Comparison of ENCODE assay signal across 8 mouse cellular contexts in genomic region chr8:34688396-34689048, GRCm38 (mm10).
DNase-seq lines count a peak whose midpoint lies in the region; ATAC-seq and TF ChIP-seq lines count a peak whose summit lies in the region.

No protein-coding gene starts in this region.

- H3K4me1 ChIP-seq in heart, embryonic 13.5 days: peaks cover 10% of the 10 kb centered on the region
- H3K4me1 ChIP-seq in limb, embryonic 15.5 days: peaks cover 6% of the 10 kb centered on the region
- H3K4me1 ChIP-seq in stomach, postnatal 0 days (replicated peaks; ENCODE audit: control insufficient read depth, insufficient read depth): no peaks in the 10 kb centered on the region

- peak overlapping the region; percentile 42; the same call in 1 of the 2 replicates for H3K4me3 ChIP-seq in heart, embryonic 13.5 days
- H3K4me3 ChIP-seq in limb, embryonic 15.5 days: peak overlapping the region; percentile 22
- no peak overlapping the region for H3K4me3 ChIP-seq in stomach, postnatal 0 days (ENCODE audit: low read depth, low read length)

- H3K4me2 ChIP-seq in heart, embryonic 13.5 days: peak overlapping the region; percentile 70
- peak overlapping the region; percentile 44 for H3K4me2 ChIP-seq in limb, embryonic 15.5 days
- no peak overlapping the region for H3K4me2 ChIP-seq in stomach, postnatal 0 days (replicated peaks; ENCODE audit: low read depth)

- H3K27ac ChIP-seq in heart, embryonic 13.5 days (replicated peaks): no peak overlapping the region
- no peak overlapping the region for H3K27ac ChIP-seq in limb, embryonic 15.5 days
- no peak overlapping the region for H3K27ac ChIP-seq in stomach, postnatal 0 days (replicated peaks)

- H3K9me3 ChIP-seq in heart, embryonic 13.5 days: no peaks in the 10 kb centered on the region
- no peaks in the 10 kb centered on the region for H3K9me3 ChIP-seq in limb, embryonic 15.5 days
- H3K9me3 ChIP-seq in stomach, postnatal 0 days (ENCODE audit: control insufficient read depth, low read length): no peaks in the 10 kb centered on the region

- WGBS in heart, embryonic 13.5 days: 75% methylated on average over 20 of the region's 20 CpGs
- WGBS in limb, embryonic 15.5 days: 50% methylated on average over 20 of the region's 20 CpGs
- 66% methylated on average over 20 of the region's 20 CpGs for WGBS in stomach, postnatal 0 days

- H3K36me3 ChIP-seq in heart, embryonic 13.5 days: no peaks in the 10 kb centered on the region
- no peaks in the 10 kb centered on the region for H3K36me3 ChIP-seq in limb, embryonic 15.5 days
- no peaks in the 10 kb centered on the region for H3K36me3 ChIP-seq in stomach, postnatal 0 days (ENCODE audit: control insufficient read depth, insufficient read depth, low read length)

- H3K27me3 ChIP-seq in heart, embryonic 13.5 days (replicated peaks): peaks cover 49% of the 10 kb centered on the region
- no peaks in the 10 kb centered on the region for H3K27me3 ChIP-seq in limb, embryonic 15.5 days
- no peaks in the 10 kb centered on the region for H3K27me3 ChIP-seq in stomach, postnatal 0 days (ENCODE audit: control insufficient read depth, insufficient read depth, low read length)

- TF ChIP-seq EP300 in stomach, postnatal 0 days (optimal IDR thresholded peaks at IDR 0.05): no peak

- no peak for DNase-seq in heart, postnatal 10 days
- DNase-seq in right cerebral cortex, postnatal 25 days: peak; percentile 29
- no peak for DNase-seq in right cerebral cortex, postnatal 4 days
- no peak for DNase-seq in stomach, postnatal 0 days (ENCODE audit: low spot score)
- no peak for DNase-seq in gastrocnemius, postnatal 14 days
- no peak for DNase-seq in thymus, postnatal 25 days

- no peak overlapping the region for H3K9ac ChIP-seq in heart, embryonic 13.5 days
- no peak overlapping the region for H3K9ac ChIP-seq in limb, embryonic 15.5 days
- H3K9ac ChIP-seq in stomach, postnatal 0 days (ENCODE audit: low read length): no peak overlapping the region

- intact Hi-C loops in heart, postnatal 10 days (cut with DNase I): no loop called here
- intact Hi-C loops in gastrocnemius, postnatal 14 days (cut with DNase I; ENCODE audit: low total_unique reads): no loop called here

- TF ChIP-seq CTCF in stomach, postnatal 0 days (IDR thresholded peaks at IDR 0.05; ENCODE audit: low read depth): no peak

- no peak for ATAC-seq in heart, embryonic 13.5 days (ENCODE audit: extremely low read depth, insufficient number of reproducible peaks, low FRiP score, low TSS enrichment)
- ATAC-seq in limb, embryonic 15.5 days (ENCODE audit: insufficient number of reproducible peaks, low FRiP score, low TSS enrichment, low read depth): no peak
- ATAC-seq in stomach, postnatal 0 days (ENCODE audit: low FRiP score, low TSS enrichment): peak; percentile 16; the same call in 1 of the 2 replicates
